Mouse (Mus musculus) hematopoietic multipotent progenitor cell, adult 10-12 weeks (in vitro differentiated cells): ENCODE measurements around the gene Spsb1. TPM values are rescaled to one million over a fixed set of nuclear protein-coding genes. Genes with fewer than 3 reads are reported as not detected.

Source experiments
- polyA plus RNA-seq: library from polyadenylated mRNA; stranded (reverse); fragments of >175 nt; gene quantifications from 2 replicates; pipeline ENCODE4 v1.2.3, GENCODE M21; 2012; ENCODE audit warnings: low replicate concordance

Spsb1 gene
- 3.5 and 5.0 TPM in 2 replicates for polyA plus RNA-seq

GRCm38 (mm10) chr4:149954893-149955439 is at the start of gene Spsb1:
TSS of gene Spsb1 (minus strand) at chr4:149955043.

Other genes with a start within 250 kb of the Spsb1 start
- gene Tmem201, start 217.0 kb downstream of the Spsb1 start, polyA plus RNA-seq: 35.7 and 40.2 TPM in 2 replicates
- 5.0 and 5.2 TPM in 2 replicates for gene Slc25a33, start 180.8 kb downstream of the Spsb1 start, polyA plus RNA-seq
- 14.0 and 15.4 TPM in 2 replicates for gene H6pd, start 54.0 kb upstream of the Spsb1 start, polyA plus RNA-seq
- 1.5 and 2.0 TPM in 2 replicates for gene Gpr157, start 132.3 kb upstream of the Spsb1 start, polyA plus RNA-seq
- not detected in 2 replicates for gene Slc2a5, start 164.2 kb upstream of the Spsb1 start, polyA plus RNA-seq
- gene Slc2a7, start 193.9 kb upstream of the Spsb1 start, polyA plus RNA-seq: not detected in 2 replicates
- gene Car6, start 246.3 kb upstream of the Spsb1 start, polyA plus RNA-seq: not detected in 2 replicates